Mouse (Mus musculus) 3134 (cell line): ENCODE results near the gene Borcs6.

Experiments
- DNase-seq: peaks from one replicate; pipeline ENCODE4 v3.0.0-alpha.2; 2011; ENCODE audit warnings: low spot score; ENCODE audit not compliant: insufficient read length; ENCODE audit errors: extremely low read depth

The Borcs6 gene

GRCm38 (mm10) chr11:69099915-69100345 is 40.4 kb downstream of the Borcs6 start:
- peak; percentile 91 for DNase-seq

DNA sequence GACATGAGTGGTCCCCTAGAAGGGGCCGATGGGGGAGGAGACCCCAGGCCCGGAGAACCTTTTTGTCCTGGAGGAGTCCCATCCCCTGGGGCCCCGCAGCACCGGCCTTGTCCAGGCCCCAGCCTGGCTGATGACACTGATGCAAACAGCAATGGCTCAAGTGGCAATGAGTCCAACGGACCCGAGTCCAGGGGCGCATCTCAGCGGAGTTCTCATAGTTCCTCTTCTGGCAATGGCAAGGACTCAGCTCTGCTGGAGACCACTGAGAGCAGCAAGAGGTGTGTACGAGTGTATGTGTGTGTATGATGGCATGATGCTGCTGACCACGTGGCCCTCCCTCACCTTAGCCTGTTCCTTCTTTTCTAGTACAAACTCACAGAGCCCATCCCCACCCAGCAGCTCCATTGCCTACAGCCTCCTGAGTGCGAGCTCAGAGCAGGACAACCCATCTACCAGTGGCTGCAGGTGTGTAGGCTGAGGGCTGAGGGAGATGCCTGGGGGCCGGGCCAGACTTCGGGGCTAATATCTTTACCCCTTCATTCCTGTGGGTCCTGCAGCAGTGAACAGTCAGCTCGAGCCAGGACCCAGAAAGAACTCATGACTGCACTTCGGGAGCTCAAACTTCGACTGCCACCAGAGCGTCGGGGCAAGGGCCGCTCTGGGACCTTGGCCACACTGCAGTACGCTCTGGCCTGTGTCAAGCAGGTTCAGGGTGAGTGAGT is 41.3 kb downstream of the Borcs6 start:
- DNase-seq, result no peak

- no peak for DNase-seq
These were observed 42.3 kb downstream of the Borcs6 start for GRCm38 (mm10) chr11:69101604-69102402.

DNA sequence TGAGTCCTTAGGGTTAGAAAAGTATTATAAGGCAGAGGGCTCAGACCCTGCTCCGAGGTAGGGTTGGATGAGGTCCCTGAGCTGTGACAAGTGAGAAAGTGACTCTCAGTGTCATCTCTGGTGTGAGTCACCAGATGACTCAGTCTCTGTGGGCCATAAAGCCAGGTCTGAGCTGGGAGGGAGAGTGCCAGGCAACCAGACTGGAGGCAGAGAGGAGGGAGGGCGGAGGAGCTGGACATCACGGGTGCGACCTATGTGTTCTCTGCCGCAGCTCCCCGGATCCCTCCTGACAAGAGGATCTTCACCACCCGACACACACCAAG is 42.8 kb downstream of the Borcs6 start:
- peak; percentile 72 for DNase-seq

DNA sequence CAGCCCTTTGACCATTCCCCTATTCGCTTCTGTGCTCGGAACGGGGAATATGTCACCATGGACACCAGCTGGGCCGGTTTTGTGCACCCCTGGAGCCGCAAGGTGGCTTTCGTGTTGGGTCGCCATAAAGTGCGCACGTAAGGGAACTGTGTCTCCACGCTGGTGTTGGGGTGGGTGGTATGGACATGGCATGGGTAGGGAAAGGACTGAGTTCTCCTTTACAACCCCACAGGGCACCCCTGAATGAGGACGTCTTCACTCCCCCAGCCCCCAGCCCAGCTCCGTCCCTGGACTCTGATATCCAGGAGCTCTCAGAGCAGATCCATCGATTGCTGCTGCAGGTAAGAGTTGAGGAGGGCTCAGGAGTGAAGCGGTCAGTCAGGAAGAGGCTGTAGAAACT is 43.6 kb downstream of the Borcs6 start:
- DNase-seq, result no peak

GRCm38 (mm10) chr11:69103531-69104435 is 44.3 kb downstream of the Borcs6 start:
- no peak for DNase-seq

DNA sequence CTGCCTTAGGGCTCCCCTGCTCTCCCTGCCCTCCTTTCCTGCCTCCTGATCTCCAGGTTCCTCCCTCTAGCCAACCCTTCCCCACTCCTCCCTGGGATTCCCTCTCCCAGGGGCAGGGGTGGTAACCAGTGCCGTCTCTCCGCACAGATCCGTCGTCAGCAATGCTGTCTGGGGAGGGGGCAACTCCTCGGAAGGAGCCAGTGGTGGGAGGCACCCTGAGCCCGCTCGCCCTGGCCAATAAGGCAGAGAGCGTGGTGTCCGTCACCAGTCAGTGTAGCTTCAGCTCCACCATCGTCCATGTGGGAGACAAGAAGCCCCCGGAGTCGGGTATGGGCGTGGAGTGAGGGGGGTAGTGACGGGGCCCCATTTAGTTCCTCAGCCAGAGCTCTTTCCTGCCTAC is 45.0 kb downstream of the Borcs6 start:
- DNase-seq, result no peak

DNA sequence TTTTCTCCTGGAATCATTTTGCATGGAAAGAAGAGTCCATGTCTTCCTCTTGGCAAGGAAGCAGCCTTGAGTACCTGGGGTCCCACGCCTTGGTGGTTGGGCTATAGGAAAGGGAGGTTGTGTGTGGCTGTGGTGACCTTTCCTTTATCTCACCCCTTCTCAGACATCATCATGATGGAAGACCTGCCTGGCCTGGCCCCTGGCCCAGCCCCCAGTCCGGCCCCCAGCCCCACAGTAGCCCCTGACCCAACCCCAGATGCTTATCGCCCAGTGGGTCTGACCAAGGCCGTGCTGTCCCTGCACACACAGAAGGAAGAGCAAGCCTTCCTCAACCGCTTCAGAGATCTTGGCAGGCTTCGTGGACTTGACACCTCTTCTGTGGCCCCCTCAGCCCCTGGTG is 45.7 kb downstream of the Borcs6 start:
- no peak for DNase-seq

DNA sequence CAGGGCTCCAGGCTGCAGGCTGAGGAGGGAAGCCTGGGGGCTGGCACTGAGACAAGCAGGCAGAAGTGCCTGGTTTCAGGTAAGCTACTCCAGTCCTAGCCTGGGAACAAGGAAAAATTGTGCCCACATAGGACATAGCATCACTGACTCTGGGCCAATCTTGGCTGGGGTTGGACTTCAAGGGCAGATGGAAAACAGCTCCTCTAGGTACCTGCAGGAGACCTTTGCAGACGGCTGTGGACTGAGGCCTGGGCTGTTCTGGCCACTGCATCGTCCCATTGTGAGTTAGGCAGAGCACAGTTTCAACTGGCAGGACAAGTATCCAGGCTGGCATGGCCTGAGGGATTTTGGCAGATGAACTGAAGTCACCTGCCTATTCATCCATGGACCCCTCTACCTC is 46.3 kb downstream of the Borcs6 start:
- DNase-seq, result no peak

- DNase-seq, result no peak
These were observed 46.8 kb downstream of the Borcs6 start for GRCm38 (mm10) chr11:69106299-69106698.

DNA sequence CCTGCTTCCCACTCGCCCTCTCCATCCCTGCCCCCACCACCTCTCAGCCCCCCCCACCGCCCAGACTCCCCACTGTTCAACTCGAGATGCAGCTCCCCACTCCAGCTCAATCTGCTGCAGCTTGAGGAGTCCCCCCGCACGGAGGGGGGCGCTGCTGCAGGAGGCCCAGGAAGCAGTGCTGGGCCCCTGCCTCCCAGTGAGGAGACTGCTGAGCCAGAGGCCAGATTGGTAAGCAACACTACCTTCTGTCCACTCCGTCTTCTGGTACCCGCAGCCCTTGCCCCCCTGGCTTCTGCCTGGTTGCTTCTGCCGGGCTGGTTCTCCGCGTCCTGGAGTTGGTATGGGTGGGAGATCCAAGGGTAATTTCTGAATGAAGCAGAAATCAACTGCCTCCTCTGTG is 47.3 kb downstream of the Borcs6 start:
- DNase-seq, result no peak

DNA sequence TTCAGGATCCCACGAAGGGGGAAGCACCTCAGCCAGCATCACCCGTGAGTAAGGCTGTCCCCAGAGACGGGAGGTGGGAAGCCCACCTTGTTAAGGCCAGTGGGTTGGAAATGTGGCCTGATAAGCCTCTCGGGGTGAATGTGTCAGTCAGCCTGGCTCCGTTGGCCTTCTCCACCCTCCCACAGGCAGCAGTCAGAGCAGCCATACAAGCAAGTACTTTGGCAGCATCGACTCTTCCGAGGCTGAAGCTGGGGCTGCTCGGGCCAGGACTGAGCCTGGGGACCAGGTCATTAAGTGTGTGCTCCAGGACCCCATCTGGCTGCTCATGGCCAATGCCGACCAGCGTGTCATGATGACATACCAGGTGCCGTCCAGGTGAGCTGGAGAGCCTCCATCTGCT is 48.2 kb downstream of the Borcs6 start:
- DNase-seq, result no peak

- DNase-seq, result no peak
These were observed 48.7 kb downstream of the Borcs6 start for GRCm38 (mm10) chr11:69108223-69108622.

GRCm38 (mm10) chr11:69109032-69109900 is 49.7 kb downstream of the Borcs6 start:
- no peak for DNase-seq

GRCm38 (mm10) chr11:69110319-69111046 is 51.0 kb downstream of the Borcs6 start:
- DNase-seq, result peak; percentile 86
